Mouse (Mus musculus) liver, embryonic 11.5 days (tissue): Measurements from ENCODE around the gene Stx8. TPM values are rescaled to one million over a fixed set of nuclear protein-coding genes. Genes with fewer than 3 reads are reported as not detected.

Experiments
- ATAC-seq: fragments of 200-750 bp; cut with Nextera tagmentation; replicated peaks from 2 replicates; pipeline ENCODE4 v1.8.0; 2017; ENCODE audit warnings: moderate number of reproducible peaks, mild to moderate bottlenecking, moderate TSS enrichment, moderate library complexity; ENCODE audit not compliant: low FRiP score
- DNase-seq: peaks from one replicate; pipeline ENCODE4 v3.0.0-alpha.2; 2017; ENCODE audit warnings: low spot score
- H3K27ac ChIP-seq: fragments of 300-500 bp; sonication (generic); 2 replicates; pipeline ENCODE4 v1.5.1; 2014; ENCODE audit warnings: mild to moderate bottlenecking, low read depth, low read length, control low read depth
- H3K27me3 ChIP-seq: fragments of 300-500 bp; sonication (generic); replicated peaks from 2 replicates; pipeline ENCODE4 v1.6.1; 2014; ENCODE audit warnings: low read length, mixed read lengths; ENCODE audit not compliant: control insufficient read depth, insufficient read depth
- H3K36me3 ChIP-seq: fragments of 300-500 bp; sonication (generic); 2 replicates; pipeline ENCODE4 v1.6.1; 2014; ENCODE audit warnings: mild to moderate bottlenecking, low read length, moderate library complexity, mixed read lengths; ENCODE audit not compliant: control insufficient read depth, insufficient read depth
- H3K4me1 ChIP-seq: fragments of 300-500 bp; sonication (generic); replicated peaks from 2 replicates; pipeline ENCODE4 v1.6.1; 2014; ENCODE audit warnings: low read length, mixed read lengths; ENCODE audit not compliant: control insufficient read depth, insufficient read depth
- H3K4me2 ChIP-seq: fragments of 300-500 bp; sonication (generic); 2 replicates; pipeline ENCODE4 v1.6.1; 2014; ENCODE audit warnings: mild to moderate bottlenecking, control low read depth, moderate library complexity
- H3K4me3 ChIP-seq: fragments of 300-500 bp; sonication (generic); 2 replicates; pipeline ENCODE4 v1.5.1; 2014; ENCODE audit warnings: low read depth, low read length, control low read depth
- H3K9ac ChIP-seq: fragments of 300-500 bp; sonication (generic); 2 replicates; pipeline ENCODE4 v1.6.1; 2014; ENCODE audit warnings: low read depth, low read length, control low read depth
- H3K9me3 ChIP-seq: fragments of 300-500 bp; sonication (generic); 2 replicates; pipeline ENCODE4 v1.6.1; 2016; ENCODE audit warnings: low read length, inconsistent platforms, mixed read lengths; ENCODE audit not compliant: control insufficient read depth
- WGBS: fragments of 180-500 bp; shearing (Covaris S2); extraction: QIAGEN DNeasy Blood & Tissue Kit; methylation state at CpG from one replicate; pipeline ENCODE4 v1.1.7; 2014; 5-methylcytosine and 5-hydroxymethylcytosine counted together
- polyA plus RNA-seq: library from polyadenylated mRNA; unstranded; fragments of >200 nt; fragmentation: Nextera tagmentation; extraction: Ambion mirVana; gene quantifications from 2 replicates; pipeline ENCODE4 v1.2.1, GENCODE M21; 2014

Gene Stx8
- polyA plus RNA-seq, 1 experiment from 2014 or later: 45.8 TPM

DNA sequence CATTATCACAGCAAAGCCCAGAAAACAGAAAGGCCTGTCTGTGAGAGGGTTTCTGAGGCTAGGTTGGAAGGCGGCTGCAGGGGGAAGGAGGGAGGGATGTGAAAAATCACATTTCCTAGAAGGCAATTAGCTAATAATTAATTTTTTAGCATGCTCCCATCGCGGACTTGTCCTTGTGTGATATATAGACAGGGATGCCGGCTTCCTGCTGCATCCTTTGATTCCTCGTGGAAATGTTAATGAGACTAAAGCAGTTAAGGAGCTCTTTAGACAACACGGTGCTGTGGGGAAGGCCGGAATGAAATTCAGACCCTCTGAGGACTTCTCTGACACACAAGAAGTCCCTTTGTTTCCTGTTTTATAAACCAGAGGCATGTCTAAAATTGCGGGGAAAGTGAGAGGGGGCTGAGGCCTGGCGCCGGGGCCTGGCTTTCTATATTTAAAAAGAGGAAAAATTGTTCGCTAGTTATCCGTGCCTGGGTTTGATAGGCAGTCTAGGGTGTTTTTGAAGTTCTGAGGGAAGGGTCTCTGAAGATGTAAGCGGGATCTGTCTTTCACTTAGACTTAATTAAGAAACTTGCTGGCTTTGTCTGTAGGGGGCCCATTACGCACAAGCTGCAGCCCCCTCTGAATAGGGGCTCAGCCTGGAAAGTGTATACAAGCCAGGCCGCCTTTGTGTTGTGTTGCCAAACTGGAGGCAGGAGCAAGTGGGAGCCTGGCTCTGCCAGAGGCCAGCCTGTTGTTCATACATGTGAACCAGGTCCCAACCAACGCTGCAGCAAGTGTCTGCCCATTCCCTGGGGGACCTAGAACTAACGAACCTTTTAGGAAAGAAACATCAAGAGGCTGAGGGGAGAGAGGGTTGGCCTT is 179.8 kb downstream of the Stx8 start:
- Histone ChIP-seq H3K4me2 (no peak overlapping the region), H3K36me3 (no peaks in the 10 kb centered on the region), H3K4me3 (no peak overlapping the region), H3K9me3 (no peaks in the 10 kb centered on the region), H3K27me3 (no peaks in the 10 kb centered on the region), H3K9ac (no peak overlapping the region), H3K27ac (no peak overlapping the region), H3K4me1 (peaks cover 3% of the 10 kb centered on the region; the same call in 1 of the 2 replicates)
- 38% methylated on average over 17 of the region's 17 CpGs for WGBS
- ATAC-seq: no peak
- no peak for DNase-seq

DNA sequence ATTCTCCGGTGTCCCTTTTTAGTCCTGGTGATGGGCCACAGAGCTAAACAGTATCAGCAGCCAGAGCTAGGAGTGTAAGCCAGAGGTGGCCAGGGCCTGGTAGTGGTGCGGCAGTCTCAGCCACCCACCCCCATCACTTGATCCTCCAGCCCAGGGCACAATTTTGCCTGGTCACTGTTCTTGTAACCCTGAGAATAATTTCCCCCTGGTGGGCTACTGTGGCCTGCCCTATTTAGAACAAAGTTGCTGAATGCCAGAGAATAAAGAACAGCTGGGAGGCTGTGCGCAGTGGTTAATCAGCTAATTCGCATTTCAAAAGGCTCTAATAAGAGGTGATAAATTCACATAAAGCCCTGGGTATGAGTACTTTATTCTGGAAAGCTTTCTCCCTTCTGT is 180.5 kb downstream of the Stx8 start:
- H3K27ac ChIP-seq: no peak overlapping the region
- DNase-seq (no peak), ATAC-seq (no peak)
- no peak overlapping the region for H3K4me2 ChIP-seq
- no peaks in the 10 kb centered on the region for H3K27me3 ChIP-seq
- H3K9me3 ChIP-seq: no peaks in the 10 kb centered on the region
- WGBS: 65% methylated on average over 4 of the region's 4 CpGs
- no peak overlapping the region for H3K4me3 ChIP-seq
- H3K4me1 ChIP-seq: peaks cover 3% of the 10 kb centered on the region; the same call in 1 of the 2 replicates
- H3K36me3 ChIP-seq: no peaks in the 10 kb centered on the region
- no peak overlapping the region for H3K9ac ChIP-seq

DNA sequence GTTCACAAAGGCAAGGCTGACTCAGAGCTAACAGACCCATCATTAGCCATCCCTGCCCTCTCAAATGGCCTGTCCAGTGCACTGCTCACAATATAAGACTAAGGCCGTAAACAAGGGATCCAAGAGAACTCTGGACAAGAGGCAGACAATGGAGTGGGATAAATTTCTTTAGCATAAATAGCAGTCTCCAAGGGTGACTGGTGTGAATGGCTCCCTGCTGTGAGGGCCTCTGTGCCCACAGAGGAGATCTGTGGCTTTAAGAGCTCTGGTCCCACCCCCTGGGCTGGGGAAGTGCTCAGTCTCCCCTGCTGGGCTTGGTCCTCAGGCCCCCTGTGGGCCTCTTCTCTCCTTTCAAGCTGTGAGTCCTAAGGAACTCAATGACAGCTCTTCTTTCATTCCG is 184.9 kb downstream of the Stx8 start:
- Histone ChIP-seq H3K9me3 (no peaks in the 10 kb centered on the region), H3K4me3 (no peak overlapping the region), H3K4me2 (no peak overlapping the region), H3K27ac (no peak overlapping the region), H3K36me3 (no peaks in the 10 kb centered on the region), H3K9ac (no peak overlapping the region), H3K27me3 (no peaks in the 10 kb centered on the region), H3K4me1 (no peaks in the 10 kb centered on the region; the same call in 1 of the 2 replicates)
- ATAC-seq: no peak
- WGBS: 69% methylated on average over 2 of the region's 2 CpGs
- no peak for DNase-seq

DNA sequence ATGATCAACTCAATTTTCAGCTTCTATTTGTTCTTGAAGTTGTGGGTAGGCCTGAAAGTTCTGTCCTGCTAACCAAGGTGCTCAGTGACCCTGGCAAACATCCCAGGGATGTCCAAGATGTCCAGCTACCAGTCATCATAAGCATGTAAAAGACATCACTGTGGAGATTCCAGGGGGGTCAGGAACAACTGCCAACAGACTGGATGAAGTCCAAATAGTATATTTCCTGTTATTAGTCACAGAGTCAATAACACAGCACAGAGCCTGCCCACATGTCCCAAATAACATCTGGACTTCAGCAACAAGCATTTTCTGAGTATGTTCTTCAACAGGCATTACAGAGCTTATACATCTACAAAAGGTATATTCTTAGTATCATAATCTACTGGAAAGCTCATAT is 189.8 kb downstream of the Stx8 start:
- H3K9me3 ChIP-seq: no peaks in the 10 kb centered on the region
- H3K4me2 ChIP-seq: no peak overlapping the region
- DNase-seq (no peak), ATAC-seq (no peak)
- H3K9ac ChIP-seq: no peak overlapping the region
- no peaks in the 10 kb centered on the region for H3K4me1 ChIP-seq
- H3K27ac ChIP-seq: no peak overlapping the region
- H3K4me3 ChIP-seq: no peak overlapping the region
- no peaks in the 10 kb centered on the region for H3K27me3 ChIP-seq
- no peaks in the 10 kb centered on the region for H3K36me3 ChIP-seq

DNA sequence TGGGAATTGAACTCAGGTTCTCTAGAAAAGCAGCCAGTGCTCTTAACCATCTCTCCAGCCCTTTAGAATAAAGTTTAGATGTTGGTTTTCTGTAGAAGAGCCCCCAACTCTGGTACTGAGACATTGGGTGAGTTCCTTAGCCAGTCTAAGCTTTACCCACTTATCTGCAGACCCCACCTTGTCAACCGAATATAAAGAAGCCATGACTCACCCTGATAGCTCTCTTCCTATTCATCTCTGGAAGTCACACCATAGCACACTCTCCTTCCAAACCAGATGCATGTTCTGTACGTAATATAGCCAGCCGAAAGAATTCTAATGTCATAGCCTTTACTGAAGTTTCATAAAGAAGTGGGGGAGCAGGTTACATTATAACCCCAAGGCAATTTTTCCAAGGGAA is 192.2 kb downstream of the Stx8 start:
- WGBS: 43% methylated on average over 3 of the region's 3 CpGs
- H3K4me1 ChIP-seq: no peaks in the 10 kb centered on the region
- H3K9ac ChIP-seq: no peak overlapping the region
- no peaks in the 10 kb centered on the region for H3K9me3 ChIP-seq
- no peak overlapping the region for H3K4me3 ChIP-seq
- no peaks in the 10 kb centered on the region for H3K36me3 ChIP-seq
- no peak overlapping the region for H3K27ac ChIP-seq
- no peak overlapping the region for H3K4me2 ChIP-seq
- DNase-seq: no peak
- ATAC-seq: no peak
- H3K27me3 ChIP-seq: no peaks in the 10 kb centered on the region

DNA sequence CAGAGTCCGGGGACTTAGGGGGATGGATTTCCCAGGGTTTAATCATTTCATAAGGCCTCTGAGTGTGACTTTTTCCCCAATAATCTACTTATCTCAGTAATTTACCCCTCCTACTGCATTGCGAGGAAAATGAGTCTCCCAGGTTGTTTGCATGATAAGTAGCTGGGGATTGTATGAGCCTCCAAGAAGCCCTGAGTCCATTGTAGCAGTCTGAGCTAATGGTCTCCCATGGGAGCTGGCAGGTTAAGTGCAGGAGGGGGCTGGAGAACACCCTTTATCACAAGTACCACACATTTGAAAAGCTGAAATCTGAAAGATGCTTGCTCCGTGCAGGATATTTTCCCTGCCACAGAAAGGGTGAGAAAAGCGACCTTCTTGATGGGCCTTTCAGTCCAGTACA is 193.9 kb downstream of the Stx8 start:
- WGBS: 75% methylated on average over 4 of the region's 4 CpGs
- Histone ChIP-seq H3K4me2 (no peak overlapping the region), H3K9me3 (no peaks in the 10 kb centered on the region), H3K9ac (no peak overlapping the region), H3K27me3 (no peaks in the 10 kb centered on the region), H3K4me1 (no peaks in the 10 kb centered on the region), H3K36me3 (no peaks in the 10 kb centered on the region), H3K4me3 (no peak overlapping the region), H3K27ac (no peak overlapping the region)
- ATAC-seq (no peak), DNase-seq (no peak)

DNA sequence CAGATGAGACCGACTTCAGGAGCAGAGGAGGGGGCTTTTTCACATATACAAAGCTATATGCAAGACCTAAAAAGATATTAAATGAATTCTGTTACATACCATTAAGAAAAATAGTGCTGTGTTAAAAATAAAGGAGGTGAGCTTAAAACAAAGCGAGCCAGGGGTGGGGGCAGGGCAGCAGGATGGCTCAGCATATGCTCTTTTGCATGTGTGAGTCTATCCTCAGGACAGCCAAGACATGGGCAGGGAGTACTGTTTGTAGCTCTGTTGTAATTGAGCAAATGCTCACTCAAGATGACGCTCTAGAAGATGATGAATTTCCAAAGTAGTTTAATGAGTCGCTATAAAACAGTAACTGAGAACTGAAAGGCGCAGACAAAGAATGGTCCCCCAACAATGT is 198.4 kb downstream of the Stx8 start:
- WGBS: 87% methylated on average over 5 of the region's 5 CpGs
- H3K4me3 ChIP-seq: no peak overlapping the region
- no peak overlapping the region for H3K4me2 ChIP-seq
- ATAC-seq (no peak), DNase-seq (no peak)
- H3K9ac ChIP-seq: no peak overlapping the region
- H3K27me3 ChIP-seq: no peaks in the 10 kb centered on the region
- no peaks in the 10 kb centered on the region for H3K4me1 ChIP-seq
- no peaks in the 10 kb centered on the region for H3K9me3 ChIP-seq
- H3K27ac ChIP-seq: no peak overlapping the region
- H3K36me3 ChIP-seq: no peaks in the 10 kb centered on the region

DNA sequence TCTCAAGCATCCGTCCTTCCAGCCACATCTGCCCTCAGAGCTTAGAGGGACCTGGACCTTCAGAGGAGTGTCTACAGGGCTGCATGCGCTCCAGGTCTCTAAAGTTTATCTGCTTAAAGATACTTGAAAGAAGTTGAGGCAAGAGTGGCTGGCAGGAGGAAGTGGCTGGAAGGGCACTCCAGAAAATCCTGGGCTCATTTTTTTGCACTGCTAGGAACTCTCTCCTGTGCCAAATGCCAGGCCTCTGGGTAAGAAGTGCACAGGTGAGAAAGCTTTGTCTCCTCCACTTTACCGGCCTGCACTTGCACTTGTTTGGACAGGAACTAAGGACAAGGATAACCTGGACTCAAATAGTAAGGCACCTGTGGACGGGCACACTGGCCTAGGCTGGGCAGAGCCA is 202.4 kb downstream of the Stx8 start:
- ATAC-seq (no peak), DNase-seq (no peak)
- WGBS: 83% methylated on average over 4 of the region's 4 CpGs
- no peaks in the 10 kb centered on the region for H3K4me1 ChIP-seq
- no peak overlapping the region for H3K4me2 ChIP-seq
- H3K27me3 ChIP-seq: no peaks in the 10 kb centered on the region
- H3K27ac ChIP-seq: no peak overlapping the region
- no peak overlapping the region for H3K4me3 ChIP-seq
- no peak overlapping the region for H3K9ac ChIP-seq
- H3K36me3 ChIP-seq: no peaks in the 10 kb centered on the region
- H3K9me3 ChIP-seq: no peaks in the 10 kb centered on the region

DNA sequence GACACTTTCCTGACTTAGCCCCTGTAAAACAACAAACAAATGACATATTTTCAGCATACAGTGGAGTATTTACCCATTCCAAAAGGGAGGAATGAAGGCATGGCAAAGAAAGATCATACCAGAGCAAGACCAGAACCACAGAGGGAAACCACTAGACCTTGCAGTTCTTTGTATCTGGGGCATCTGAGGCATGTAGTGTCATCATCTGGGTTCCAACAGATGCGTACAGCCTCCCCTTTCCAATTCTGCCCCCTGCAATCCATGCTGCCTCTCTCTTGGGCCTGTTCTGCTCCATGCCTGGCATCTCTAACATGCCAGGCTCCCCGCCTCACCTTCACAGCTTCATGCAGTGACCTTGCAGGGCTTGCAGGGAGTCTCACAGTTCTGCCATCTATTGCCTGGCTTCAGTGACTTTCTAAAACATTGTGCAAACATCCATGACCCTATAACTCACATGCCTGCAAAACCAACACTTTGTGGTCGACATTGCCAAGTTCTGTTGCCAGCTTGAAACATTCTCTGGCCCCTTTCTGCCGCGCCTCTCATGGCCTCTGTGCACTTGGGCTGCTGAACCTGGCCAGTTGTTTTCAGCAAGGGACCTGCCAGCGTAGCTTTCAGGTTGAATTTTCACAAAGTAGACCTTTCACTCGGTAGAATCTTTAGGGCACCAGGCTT is 206.1 kb downstream of the Stx8 start:
- no peak overlapping the region for H3K4me2 ChIP-seq
- whole genome bisulfite sequencing: 86% methylated on average over 7 of the region's 7 CpGs
- no peak overlapping the region for H3K9ac ChIP-seq
- H3K4me1 ChIP-seq: 0 out of 2 replicates have a peak, but pooled peaks cover 3% of the 10 kb centered on the region
- H3K27ac ChIP-seq: no peak overlapping the region
- no peaks in the 10 kb centered on the region for H3K27me3 ChIP-seq
- H3K4me3 ChIP-seq: no peak overlapping the region
- no peak for DNase-seq
- no peaks in the 10 kb centered on the region for H3K9me3 ChIP-seq
- no peak for ATAC-seq
- no peaks in the 10 kb centered on the region for H3K36me3 ChIP-seq
